Mouse (Mus musculus) frontal cortex, postnatal 36 days (tissue): ENCODE data around the gene Tmprss2.
A peak's percentile ranks its signal among the peaks of the same experiment; 100 is the strongest.
"Not testable (repeated sequence)": the region's sequence is repeated elsewhere in the genome, so short reads cannot be mapped to it uniquely, and the experiment has no call there.

Experiments used
- DNase-seq, 2 experiments: peaks; one replicate each; pipeline ENCODE4 v3.0.0; 2022; ENCODE audit warnings: low spot score in 2 of 2

Gene Tmprss2

DNA sequence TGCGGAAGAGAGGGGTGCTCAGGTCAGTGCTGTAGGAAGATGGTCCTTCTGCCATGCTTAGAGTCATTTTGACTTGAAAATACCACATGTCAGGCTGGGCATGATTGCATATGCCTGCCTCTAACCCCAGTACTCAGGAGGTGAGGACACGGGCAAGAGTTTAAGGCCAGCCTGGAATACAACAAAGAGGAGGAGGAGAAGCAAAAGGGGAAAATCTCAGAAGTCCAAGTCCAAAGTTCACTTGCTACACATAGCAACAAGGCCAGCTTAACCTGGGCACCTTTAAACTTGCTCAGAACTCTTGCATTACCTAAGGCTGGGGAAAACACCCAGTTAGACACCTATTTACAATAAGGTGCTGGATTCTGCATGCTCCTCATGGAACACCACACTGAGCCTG, 19.5 kb downstream of the Tmprss2 start:
- DNase-seq = no peak

DNA sequence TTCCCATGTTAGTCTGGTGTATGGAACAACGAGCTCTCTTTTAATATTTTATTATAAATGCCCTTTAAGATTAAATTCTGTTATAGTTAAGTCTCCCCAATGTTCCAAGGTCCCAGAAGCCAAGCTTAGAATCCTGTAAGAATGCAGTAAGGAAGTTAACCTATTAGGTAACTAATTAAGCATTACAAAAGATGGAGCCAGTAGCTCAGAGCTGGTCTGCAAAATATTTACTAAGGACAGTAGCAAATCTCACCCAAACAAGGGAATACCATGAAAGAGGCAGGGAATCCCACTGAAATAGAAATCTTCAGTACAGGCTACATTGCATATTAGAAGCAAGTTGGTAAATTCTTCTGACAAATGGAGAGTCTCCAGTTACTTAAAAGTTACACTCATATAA, 28.1 kb downstream of the Tmprss2 start:
- not testable (repeated sequence) for DNase-seq

DNA sequence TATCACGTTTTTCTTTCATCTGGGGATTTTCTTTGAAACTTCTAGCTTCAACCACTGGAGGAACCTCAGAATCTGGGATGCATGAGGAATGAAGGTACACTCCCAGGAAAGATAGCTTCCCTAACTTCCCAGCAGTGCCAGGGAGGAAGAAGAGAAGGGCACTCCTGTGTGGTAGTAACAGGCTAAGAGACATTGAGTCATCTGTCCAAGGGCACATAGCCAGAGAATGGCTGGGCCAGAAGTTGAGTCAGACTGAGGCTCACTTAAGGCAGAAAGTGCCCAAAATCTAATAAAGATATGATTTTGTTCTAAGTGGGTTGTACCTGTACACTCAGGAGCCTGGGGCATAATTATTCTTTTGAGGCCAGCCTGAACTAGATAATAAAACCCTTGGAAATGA, 41.6 kb downstream of the Tmprss2 start:
- no peak for DNase-seq

DNA sequence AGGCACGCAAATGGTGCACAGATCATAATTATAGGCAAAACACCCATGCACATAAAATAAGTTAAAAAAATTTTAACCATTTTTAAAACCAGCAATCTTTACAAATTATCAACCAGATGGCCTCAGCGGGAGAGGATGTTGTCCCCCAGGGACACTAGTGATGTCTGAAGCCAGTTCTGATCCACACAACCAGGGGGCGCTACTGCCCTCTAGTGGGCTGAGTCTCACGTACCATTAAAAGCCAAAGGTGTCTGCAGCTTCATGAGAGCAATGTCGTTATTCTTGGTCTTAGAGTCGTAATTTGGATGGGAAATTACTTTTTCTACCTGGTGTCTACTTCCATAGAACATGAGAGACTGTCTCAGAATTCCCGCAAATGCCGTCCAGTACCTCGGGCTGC, 42.3 kb downstream of the Tmprss2 start:
- DNase-seq = peak; percentile 45 to 65

DNA sequence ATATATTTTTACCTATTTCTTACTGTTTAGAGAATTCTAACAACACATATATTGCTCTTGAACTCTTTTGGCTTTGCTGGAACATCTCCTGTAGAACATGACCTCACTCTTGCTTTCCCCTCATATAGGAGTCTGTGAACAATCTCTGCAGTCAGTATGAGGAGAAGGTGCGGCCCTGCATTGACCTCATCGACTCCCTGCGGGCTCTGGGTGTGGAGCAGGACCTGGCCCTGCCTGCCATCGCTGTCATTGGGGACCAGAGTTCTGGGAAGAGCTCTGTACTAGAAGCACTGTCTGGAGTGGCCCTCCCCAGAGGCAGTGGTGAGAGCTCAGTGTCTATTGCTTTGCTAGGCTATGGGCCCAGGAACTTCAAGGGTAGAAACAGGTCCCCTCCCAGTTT, 66.7 kb downstream of the Tmprss2 start:
- no peak for DNase-seq

DNA sequence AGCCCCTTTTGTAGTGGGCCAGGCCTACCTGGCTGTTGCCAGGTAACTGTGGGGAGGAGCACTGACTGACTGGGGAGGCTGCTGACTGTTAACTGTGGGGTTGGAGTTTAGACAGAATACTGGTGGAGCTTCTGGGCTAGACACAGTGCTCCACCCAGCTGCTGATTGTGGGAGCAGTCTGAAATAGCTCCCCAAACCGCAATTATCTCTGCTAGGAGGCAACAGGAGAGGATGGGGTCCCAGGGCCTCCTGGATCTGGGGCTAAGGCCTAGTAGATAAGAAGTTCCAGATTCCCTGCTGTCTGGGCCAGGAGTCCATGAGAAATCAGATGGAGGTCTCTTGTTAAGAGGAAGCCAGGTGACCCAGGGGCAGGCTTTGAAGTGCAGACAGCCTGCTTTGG, 74.1 kb downstream of the Tmprss2 start:
- no peak for DNase-seq

DNA sequence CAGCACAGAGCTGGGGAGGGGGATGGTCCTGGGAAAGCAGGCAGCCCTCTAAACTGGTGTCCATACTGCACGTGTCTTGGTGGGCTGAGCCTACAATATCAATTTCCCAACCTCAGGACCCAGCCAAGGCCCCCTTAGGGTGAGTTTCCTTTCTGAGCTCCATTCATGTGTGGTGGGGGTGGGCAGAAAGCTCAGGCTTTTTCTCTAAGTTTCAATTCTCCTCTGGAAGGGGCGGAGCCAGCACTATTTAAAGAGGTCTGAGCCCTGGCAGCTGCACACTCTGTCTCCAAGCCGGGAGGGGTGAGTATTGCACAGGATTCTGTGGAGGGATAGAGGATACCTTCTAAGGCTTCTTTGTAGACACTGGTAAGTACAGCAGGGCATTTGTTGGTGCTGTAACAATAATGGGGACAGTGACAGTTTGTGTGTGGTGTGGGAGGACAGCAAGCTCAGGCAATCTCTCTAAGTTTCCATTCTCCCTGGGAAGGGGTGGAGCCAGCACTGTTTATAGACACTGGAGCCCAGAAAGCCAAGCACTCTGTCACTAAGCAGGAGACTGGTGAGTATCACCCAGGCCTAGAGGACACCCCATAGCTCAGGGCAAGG, 75.1 kb downstream of the Tmprss2 start:
- peak; percentile 51 for DNase-seq

DNA sequence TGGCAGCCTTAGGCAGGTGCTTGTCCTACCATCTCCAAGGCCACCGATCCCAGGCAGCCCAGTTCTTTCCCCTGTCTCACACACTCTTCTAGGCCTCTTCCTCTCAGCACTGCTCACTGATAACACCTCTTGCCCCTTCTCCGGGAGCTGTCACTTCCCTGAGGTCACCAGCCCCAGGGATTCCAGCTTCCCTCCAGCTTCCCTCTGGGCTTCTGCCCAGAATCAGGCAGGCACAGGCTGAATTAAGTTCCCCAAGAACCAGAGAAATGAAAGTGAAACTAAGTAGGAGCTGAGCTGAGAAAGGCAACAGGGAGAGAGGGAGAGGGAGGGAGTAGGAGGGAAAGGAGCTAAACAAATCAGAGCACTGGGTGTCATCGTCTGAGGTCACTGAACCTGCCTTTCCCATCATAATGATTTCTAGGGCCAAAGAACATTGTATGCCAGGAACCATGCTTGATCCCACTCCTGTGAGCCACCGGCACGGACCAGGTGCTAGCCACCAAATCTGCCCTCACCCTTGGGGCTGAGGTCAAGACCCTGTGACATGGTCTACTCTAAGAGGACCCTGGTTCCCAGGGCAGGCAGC, 76.0 kb downstream of the Tmprss2 start:
- DNase-seq = peak; percentile 28 to 36

DNA sequence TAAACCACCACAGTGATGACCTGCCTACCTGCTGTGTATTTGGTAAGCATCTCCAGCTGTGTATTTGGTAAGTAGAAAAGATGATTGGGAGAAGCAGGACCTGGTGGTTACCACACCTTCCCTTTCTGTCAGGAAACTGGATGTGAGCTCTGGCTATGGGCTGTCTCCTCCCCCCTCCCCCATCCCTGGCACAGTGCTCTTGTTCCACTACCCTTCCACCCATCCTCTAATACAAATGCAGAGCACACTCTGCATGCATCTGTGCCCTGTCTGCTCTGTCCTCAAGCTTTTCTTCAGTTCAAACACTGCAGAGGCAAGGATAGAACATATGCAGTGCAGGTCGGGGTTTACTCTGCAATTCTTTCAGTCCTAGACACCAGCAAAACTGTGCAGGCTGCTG, 76.5 kb downstream of the Tmprss2 start:
- DNase-seq = no peak

DNA sequence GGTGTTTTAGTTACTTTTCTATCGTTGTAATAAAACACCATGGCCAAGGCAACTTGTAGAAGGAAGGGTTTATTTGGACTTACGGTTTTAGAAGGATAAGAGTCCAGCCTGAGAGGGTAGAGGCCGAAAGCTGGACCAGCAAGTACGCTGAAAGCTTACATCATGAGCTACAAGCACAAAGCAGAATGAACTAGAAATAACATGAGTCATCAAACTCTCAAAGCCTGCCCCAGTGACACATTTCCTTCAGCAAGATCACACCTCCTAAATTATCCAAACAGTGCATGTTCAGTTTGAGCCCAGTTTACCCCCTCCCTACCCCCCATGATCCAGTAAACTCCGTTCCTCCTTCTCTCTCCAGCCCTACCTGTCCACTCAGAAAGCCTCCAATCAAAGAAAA, 77.2 kb downstream of the Tmprss2 start:
- DNase-seq = no peak

DNA sequence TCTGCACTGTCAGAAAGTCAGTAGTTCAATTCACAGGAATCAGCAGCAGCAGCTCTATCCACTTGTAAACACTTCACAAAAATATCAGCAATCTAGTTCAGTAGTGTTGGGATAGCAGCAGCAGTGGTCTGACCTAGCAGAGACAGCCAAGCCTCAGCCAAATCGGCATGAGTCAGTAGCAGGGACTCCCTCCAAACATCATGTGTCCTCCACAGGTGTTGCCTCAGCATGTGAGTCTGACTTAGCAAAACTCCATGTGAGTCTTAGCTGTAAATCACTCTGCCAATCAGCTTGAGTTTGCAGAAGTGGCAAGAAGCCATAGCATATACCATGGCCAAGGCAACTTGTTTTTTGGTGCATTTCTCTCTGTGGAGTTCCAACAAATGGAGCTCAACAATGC, 77.9 kb downstream of the Tmprss2 start:
- no peak for DNase-seq

DNA sequence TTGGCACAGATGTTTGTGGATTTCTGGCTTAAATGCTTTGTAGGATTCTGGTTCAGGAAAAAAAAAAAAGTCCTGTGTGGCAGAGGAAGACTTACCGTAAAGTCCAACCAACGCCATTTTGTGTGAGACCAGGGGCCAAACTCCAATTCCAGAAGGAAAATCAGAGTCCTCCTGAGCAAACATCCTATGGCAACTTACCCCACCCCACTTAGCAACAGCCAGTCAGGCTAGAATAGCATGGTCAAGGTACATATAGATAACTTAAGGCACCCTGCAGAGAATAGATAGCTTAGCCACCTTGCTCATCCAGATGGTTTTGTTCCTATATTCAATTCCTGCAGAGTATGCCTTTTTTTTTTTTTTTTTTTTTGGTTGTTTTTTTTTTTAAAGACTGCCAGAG, 81.8 kb downstream of the Tmprss2 start:
- no peak for DNase-seq

DNA sequence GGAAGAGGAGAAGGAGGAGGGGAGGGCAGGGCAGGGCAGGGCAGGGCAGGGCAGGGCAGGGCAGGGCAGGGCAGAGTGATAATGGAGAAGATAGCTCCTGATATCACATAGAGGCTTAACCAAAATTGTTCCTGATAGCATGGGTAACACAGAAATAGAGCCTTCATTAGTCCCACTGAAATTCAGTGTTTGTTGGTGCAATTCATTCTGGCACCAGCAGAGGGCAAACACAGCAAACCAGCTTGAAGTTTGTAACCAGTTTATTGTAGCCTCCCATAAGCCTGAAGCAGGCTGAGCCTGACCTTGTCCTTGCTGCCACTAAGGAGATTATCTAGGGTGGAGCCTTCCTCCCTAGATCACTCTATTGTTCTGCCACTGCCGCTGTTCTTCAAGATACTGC, 88.0 kb downstream of the Tmprss2 start:
- DNase-seq = peak; percentile 33 to 68

DNA sequence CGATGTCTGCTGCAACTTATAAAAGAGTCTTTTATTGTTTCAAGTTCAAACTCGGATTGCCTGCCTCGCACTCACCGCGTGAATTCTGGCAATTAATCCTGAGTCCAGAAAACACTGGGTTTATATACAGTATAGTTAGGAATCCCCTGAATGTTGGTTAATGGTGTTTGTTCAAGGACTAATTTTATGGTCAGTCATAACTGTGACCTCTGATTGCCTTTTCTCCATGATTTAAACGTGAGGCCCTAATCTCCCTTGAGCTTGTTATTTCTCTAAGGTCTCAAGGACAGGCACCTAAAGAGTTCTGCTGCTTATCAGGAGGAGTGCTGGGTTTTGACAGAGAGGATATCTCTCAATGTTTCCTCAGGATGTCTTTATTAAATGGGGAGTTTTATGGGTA, 89.0 kb downstream of the Tmprss2 start:
- DNase-seq = no peak

DNA sequence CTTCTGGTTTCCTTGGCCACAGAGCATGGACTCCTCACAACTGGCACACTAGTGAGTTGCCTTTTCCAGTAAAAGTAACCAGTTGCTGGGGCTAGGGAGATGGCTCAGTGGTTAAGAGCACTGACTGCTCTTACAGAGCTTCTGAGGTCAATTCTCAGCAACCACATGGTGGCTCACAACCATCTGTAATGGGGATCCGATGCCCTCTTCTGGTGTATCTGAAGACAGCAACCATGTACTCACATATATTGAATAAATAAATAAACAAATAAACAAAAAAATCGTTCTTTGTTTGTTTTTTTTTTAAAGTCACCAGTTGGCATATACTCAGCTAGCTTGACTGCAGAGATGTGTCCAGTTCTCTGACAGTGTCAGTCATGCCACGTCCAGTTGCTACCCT, 94.7 kb downstream of the Tmprss2 start:
- no peak for DNase-seq
